Mouse (Mus musculus): ENCODE data around the gene Stub1. TPM values are rescaled to one million over a fixed set of nuclear protein-coding genes. Genes with fewer than 3 reads are reported as not detected.

Stub1 gene
- polyA plus RNA-seq, 1 experiment from 2014 or later: 298 TPM

Small RNAs within 50 kb of the gene (microRNA-seq; reads per million reads assigned to microRNA genes)
- 1.7 reads per million for gene Mir3082
- gene Mir6966: not detected

Other genes with a start within 250 kb of the Stub1 start
- 2.4 and 3.7 TPM in 2 replicates for gene Gng13, start 116.2 kb downstream of the Stub1 start, polyA plus RNA-seq (2014; fragmentation: Nextera tagmentation; extraction: Ambion mirVana)
- gene Chtf18, start 106.0 kb downstream of the Stub1 start, polyA plus RNA-seq (2014; fragmentation: Nextera tagmentation; extraction: Ambion mirVana): 8.0 and 9.5 TPM in 2 replicates
- gene Rpusd1, start 105.7 kb downstream of the Stub1 start, polyA plus RNA-seq (2014; fragmentation: Nextera tagmentation; extraction: Ambion mirVana): 12.0 and 13.4 TPM in 2 replicates
- gene Mslnl, start 97.4 kb downstream of the Stub1 start, polyA plus RNA-seq (2014; fragmentation: Nextera tagmentation; extraction: Ambion mirVana): not detected in 2 replicates
- gene Msln, start 79.0 kb downstream of the Stub1 start, polyA plus RNA-seq (2014; fragmentation: Nextera tagmentation; extraction: Ambion mirVana): 31.9 and 34.7 TPM in 2 replicates
- 36.6 and 37.2 TPM in 2 replicates for gene Narfl, start 59.6 kb downstream of the Stub1 start, polyA plus RNA-seq (2014; fragmentation: Nextera tagmentation; extraction: Ambion mirVana)
- 59.4 and 60.2 TPM in 2 replicates for gene Haghl, start 47.7 kb downstream of the Stub1 start, polyA plus RNA-seq (2014; fragmentation: Nextera tagmentation; extraction: Ambion mirVana)
- gene Ccdc78, start 46.8 kb downstream of the Stub1 start, polyA plus RNA-seq (2014; fragmentation: Nextera tagmentation; extraction: Ambion mirVana): 0.09 TPM in 1 of 2 replicates, not detected in the other
- 58.4 and 76.0 TPM in 2 replicates for gene Fam173a, start 40.5 kb downstream of the Stub1 start, polyA plus RNA-seq (2014; fragmentation: Nextera tagmentation; extraction: Ambion mirVana)
- not detected in 2 replicates for gene AC134908.4, start 37.7 kb downstream of the Stub1 start, polyA plus RNA-seq (2014; fragmentation: Nextera tagmentation; extraction: Ambion mirVana)
- gene Metrn, start 36.3 kb downstream of the Stub1 start, polyA plus RNA-seq (2014; fragmentation: Nextera tagmentation; extraction: Ambion mirVana): 3.3 and 10.1 TPM in 2 replicates
- 0.85 and 1.1 TPM in 2 replicates for gene Fbxl16, start 24.3 kb downstream of the Stub1 start, polyA plus RNA-seq (2014; fragmentation: Nextera tagmentation; extraction: Ambion mirVana)
- gene Wdr24, start 9.8 kb downstream of the Stub1 start, polyA plus RNA-seq (2014; fragmentation: Nextera tagmentation; extraction: Ambion mirVana): 15.2 and 17.3 TPM in 2 replicates
- 28.8 and 30.0 TPM in 2 replicates for gene Jmjd8, start 4.5 kb downstream of the Stub1 start, polyA plus RNA-seq (2014; fragmentation: Nextera tagmentation; extraction: Ambion mirVana)
- 1.2 and 1.5 TPM in 2 replicates for gene Rhbdl1, start 3.9 kb upstream of the Stub1 start, polyA plus RNA-seq (2014; fragmentation: Nextera tagmentation; extraction: Ambion mirVana)
- 1.2 and 1.9 TPM in 2 replicates for gene Gm20683, start 8.4 kb upstream of the Stub1 start, polyA plus RNA-seq (2014; fragmentation: Nextera tagmentation; extraction: Ambion mirVana)
- gene Rhot2, start 11.4 kb upstream of the Stub1 start, polyA plus RNA-seq (2014; fragmentation: Nextera tagmentation; extraction: Ambion mirVana): 11.5 and 12.7 TPM in 2 replicates
- 8.2 and 8.6 TPM in 2 replicates for gene Wdr90, start 28.1 kb upstream of the Stub1 start, polyA plus RNA-seq (2014; fragmentation: Nextera tagmentation; extraction: Ambion mirVana)
- 164 and 184 TPM in 2 replicates for gene Mcrip2, start 35.4 kb upstream of the Stub1 start, polyA plus RNA-seq (2014; fragmentation: Nextera tagmentation; extraction: Ambion mirVana)
- gene Mettl26, start 41.7 kb upstream of the Stub1 start, polyA plus RNA-seq (2014; fragmentation: Nextera tagmentation; extraction: Ambion mirVana): 36.7 and 41.7 TPM in 2 replicates
- gene Wfikkn1, start 47.5 kb upstream of the Stub1 start, polyA plus RNA-seq (2014; fragmentation: Nextera tagmentation; extraction: Ambion mirVana): 0.27 and 0.53 TPM in 2 replicates
- 7.5 and 8.8 TPM in 2 replicates for gene Rab40c, start 86.3 kb upstream of the Stub1 start, polyA plus RNA-seq (2014; fragmentation: Nextera tagmentation; extraction: Ambion mirVana)
- gene Pigq, start 111.5 kb upstream of the Stub1 start, polyA plus RNA-seq (2014; fragmentation: Nextera tagmentation; extraction: Ambion mirVana): 61.8 and 62.7 TPM in 2 replicates
- gene Nhlrc4, start 111.6 kb upstream of the Stub1 start, polyA plus RNA-seq (2014; fragmentation: Nextera tagmentation; extraction: Ambion mirVana): 0.09 TPM in 1 of 2 replicates, not detected in the other
- 0.09 TPM in 1 of 2 replicates, not detected in the other for gene A930017K11Rik, start 119.2 kb upstream of the Stub1 start, polyA plus RNA-seq (2014; fragmentation: Nextera tagmentation; extraction: Ambion mirVana)
- gene Capn15, start 152.4 kb upstream of the Stub1 start, polyA plus RNA-seq (2014; fragmentation: Nextera tagmentation; extraction: Ambion mirVana): 11.2 and 11.3 TPM in 2 replicates
- 12.3 and 12.8 TPM in 2 replicates for gene Rab11fip3, start 236.2 kb upstream of the Stub1 start, polyA plus RNA-seq (2014; fragmentation: Nextera tagmentation; extraction: Ambion mirVana)

Measured in heart, embryonic 14.5 days (tissue).